Mouse (Mus musculus) liver, embryonic 15.5 days (tissue): ENCODE data around the gene Myh10. TPM values are rescaled to one million over a fixed set of nuclear protein-coding genes. Genes with fewer than 3 reads are reported as not detected.

Experiments used
- ATAC-seq: fragments of 200-750 bp; cut with Nextera tagmentation; 2 replicates; pipeline ENCODE4 v1.8.0; 2017; ENCODE audit warnings: moderate number of reproducible peaks, mild to moderate bottlenecking, moderate library complexity; ENCODE audit not compliant: insufficient read depth
- H3K27ac ChIP-seq: fragments of 300-500 bp; sonication (generic); replicated peaks from 2 replicates; pipeline ENCODE4 v1.5.1; 2015; ENCODE audit warnings: mild to moderate bottlenecking, inconsistent platforms
- H3K27me3 ChIP-seq: fragments of 300-500 bp; sonication (generic); 2 replicates; pipeline ENCODE4 v1.6.1; 2015; ENCODE audit warnings: mild to moderate bottlenecking, inconsistent platforms
- H3K36me3 ChIP-seq: fragments of 300-500 bp; sonication (generic); replicated peaks from 2 replicates; pipeline ENCODE4 v1.6.1; 2015; ENCODE audit warnings: moderate library complexity, mild to moderate bottlenecking, inconsistent platforms
- H3K4me1 ChIP-seq: fragments of 300-500 bp; sonication (generic); replicated peaks from 2 replicates; pipeline ENCODE4 v1.6.1; 2015; ENCODE audit warnings: inconsistent platforms
- H3K4me2 ChIP-seq: fragments of 300-500 bp; sonication (generic); 2 replicates; pipeline ENCODE4 v1.6.1; 2015; ENCODE audit warnings: moderate library complexity, mild to moderate bottlenecking, inconsistent platforms
- H3K4me3 ChIP-seq: fragments of 300-500 bp; sonication (generic); replicated peaks from 2 replicates; pipeline ENCODE4 v1.5.1; 2015; ENCODE audit warnings: mild to moderate bottlenecking, inconsistent platforms
- H3K9ac ChIP-seq: fragments of 300-500 bp; sonication (generic); 2 replicates; pipeline ENCODE4 v1.6.1; 2015; ENCODE audit warnings: moderate library complexity, mild to moderate bottlenecking, inconsistent platforms
- H3K9me3 ChIP-seq: fragments of 300-500 bp; sonication (generic); replicated peaks from 2 replicates; pipeline ENCODE4 v1.6.1; 2016; ENCODE audit warnings: inconsistent platforms
- WGBS: fragments of 180-500 bp; shearing (Covaris S2); methylation state at CpG from one replicate; pipeline ENCODE4 v1.1.7; 2015; ENCODE audit warnings: mixed read lengths; ENCODE audit not compliant: insufficient replicate concordance; 5-methylcytosine and 5-hydroxymethylcytosine counted together
- polyA plus RNA-seq: library from polyadenylated mRNA; unstranded; fragments of >200 nt; fragmentation: Nextera tagmentation; extraction: Ambion mirVana; gene quantifications from 2 replicates; pipeline ENCODE4 v1.2.1, GENCODE M21; 2015

Myh10 gene
- polyA plus RNA-seq, 1 experiment from 2014 or later, result 13.3 TPM

GRCm38 (mm10) chr11:68748121-68748520, 56.8 kb downstream of the Myh10 start:
- H3K27ac ChIP-seq, result no peak overlapping the region
- no peak overlapping the region for H3K4me3 ChIP-seq
- H3K9me3 ChIP-seq, result no peaks in the 10 kb centered on the region
- WGBS, result 74% methylated on average over 5 of the region's 5 CpGs
- H3K36me3 ChIP-seq, result peaks cover 23% of the 10 kb centered on the region; the same call in 1 of the 2 replicates
- H3K27me3 ChIP-seq, result no peaks in the 10 kb centered on the region
- no peak overlapping the region for H3K4me2 ChIP-seq
- H3K4me1 ChIP-seq, result no peaks in the 10 kb centered on the region
- ATAC-seq, result no peak
- H3K9ac ChIP-seq, result no peak overlapping the region

GRCm38 (mm10) chr11:68750206-68750605, 58.8 kb downstream of the Myh10 start:
- Histone ChIP-seq H3K9me3 (no peaks in the 10 kb centered on the region), H3K4me3 (no peak overlapping the region), H3K27ac (no peak overlapping the region), H3K36me3 (peaks cover 22% of the 10 kb centered on the region; the same call in 1 of the 2 replicates), H3K27me3 (no peaks in the 10 kb centered on the region), H3K9ac (no peak overlapping the region), H3K4me1 (peaks cover 5% of the 10 kb centered on the region; the same call in 1 of the 2 replicates), H3K4me2 (no peak overlapping the region)
- no peak for ATAC-seq
- WGBS, result 55% methylated on average over 2 of the region's 2 CpGs

DNA sequence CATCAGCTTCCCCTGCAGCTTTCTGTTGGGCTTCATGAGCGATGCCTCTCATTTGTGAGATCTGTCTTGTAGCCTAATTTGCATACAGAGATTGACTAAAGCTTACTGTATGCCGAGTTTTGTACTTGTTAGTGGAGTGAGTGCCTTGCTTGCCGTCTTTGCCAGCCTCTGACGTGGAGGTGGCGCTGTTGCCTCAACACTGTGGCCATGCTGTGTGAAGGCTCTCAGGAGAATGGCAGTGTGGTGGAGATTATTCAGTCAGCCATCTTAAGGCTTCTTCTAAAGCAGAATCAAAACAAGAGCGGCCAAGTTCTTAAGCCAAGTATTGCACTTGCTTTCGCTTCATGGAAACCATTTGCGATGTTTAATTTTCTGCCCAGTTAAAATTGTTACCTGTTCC, 59.6 kb downstream of the Myh10 start:
- 69% methylated on average over 8 of the region's 8 CpGs for WGBS
- Histone ChIP-seq H3K4me3 (no peak overlapping the region), H3K36me3 (0 out of 2 replicates have a peak, but pooled peaks cover 15% of the 10 kb centered on the region), H3K9ac (no peak overlapping the region), H3K27ac (no peak overlapping the region), H3K27me3 (no peaks in the 10 kb centered on the region), H3K4me2 (no peak overlapping the region), H3K4me1 (peaks cover 5% of the 10 kb centered on the region; the same call in 1 of the 2 replicates), H3K9me3 (no peaks in the 10 kb centered on the region)
- no peak for ATAC-seq

GRCm38 (mm10) chr11:68754283-68754682, 62.9 kb downstream of the Myh10 start:
- no peak overlapping the region for H3K4me2 ChIP-seq
- ATAC-seq, result no peak
- 69% methylated on average over 7 of the region's 7 CpGs for WGBS
- no peak overlapping the region for H3K9ac ChIP-seq
- no peaks in the 10 kb centered on the region for H3K9me3 ChIP-seq
- H3K4me3 ChIP-seq, result no peak overlapping the region
- 0 out of 2 replicates have a peak, but pooled peaks cover 6% of the 10 kb centered on the region for H3K36me3 ChIP-seq
- H3K27ac ChIP-seq, result no peak overlapping the region
- H3K27me3 ChIP-seq, result no peaks in the 10 kb centered on the region
- H3K4me1 ChIP-seq, result peaks cover 10% of the 10 kb centered on the region

DNA sequence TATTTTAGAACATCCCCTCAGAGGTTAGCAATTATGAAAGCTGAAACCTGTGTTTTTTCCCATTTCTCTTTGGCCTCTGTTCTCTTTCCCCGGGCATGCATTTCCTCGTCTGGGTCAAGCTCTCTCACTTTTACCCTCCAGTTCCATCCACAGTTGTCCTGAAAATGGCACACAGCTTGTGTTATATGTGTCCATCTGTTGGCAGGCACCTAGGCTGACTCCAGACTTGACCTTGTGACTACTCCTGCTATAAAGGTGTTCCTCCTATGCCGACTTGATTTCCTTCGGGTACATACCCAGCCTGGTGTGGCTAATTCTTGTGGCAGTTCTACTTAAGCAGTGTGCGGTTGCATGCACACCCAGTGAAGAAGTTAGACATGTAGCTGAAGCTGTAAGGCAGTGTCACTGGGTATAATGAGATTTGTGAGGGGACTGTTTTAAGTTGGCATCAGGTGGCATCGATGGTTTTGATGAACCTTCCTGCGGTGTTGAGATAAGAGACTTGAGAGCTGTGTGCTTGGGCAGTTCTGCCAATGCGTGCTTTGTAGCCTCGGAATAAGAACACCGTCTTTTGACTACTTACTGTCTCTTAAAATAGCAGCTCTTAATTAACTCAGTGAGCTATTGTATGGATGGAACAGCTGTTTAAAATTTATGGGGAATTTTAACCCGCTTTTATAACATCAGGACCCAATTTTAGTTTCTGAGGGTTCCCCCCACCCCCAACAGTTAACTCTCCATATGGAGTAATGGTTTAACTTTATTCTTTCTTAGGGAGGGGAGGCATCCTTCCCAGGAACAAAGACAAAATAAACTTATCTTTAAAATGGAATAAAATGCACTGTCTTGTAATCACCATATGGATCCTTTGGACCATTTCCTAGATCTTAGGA, 65.3 kb downstream of the Myh10 start:
- Histone ChIP-seq H3K4me3 (no peak overlapping the region), H3K27me3 (no peaks in the 10 kb centered on the region), H3K9me3 (no peaks in the 10 kb centered on the region), H3K4me1 (peaks cover 18% of the 10 kb centered on the region), H3K36me3 (0 out of 2 replicates have a peak, but pooled peaks cover 4% of the 10 kb centered on the region), H3K4me2 (no peak overlapping the region), H3K9ac (no peak overlapping the region), H3K27ac (no peak overlapping the region)
- peak; percentile 15; the same call in 1 of the 2 replicates for ATAC-seq
- 55% methylated on average over 11 of the region's 11 CpGs for WGBS

DNA sequence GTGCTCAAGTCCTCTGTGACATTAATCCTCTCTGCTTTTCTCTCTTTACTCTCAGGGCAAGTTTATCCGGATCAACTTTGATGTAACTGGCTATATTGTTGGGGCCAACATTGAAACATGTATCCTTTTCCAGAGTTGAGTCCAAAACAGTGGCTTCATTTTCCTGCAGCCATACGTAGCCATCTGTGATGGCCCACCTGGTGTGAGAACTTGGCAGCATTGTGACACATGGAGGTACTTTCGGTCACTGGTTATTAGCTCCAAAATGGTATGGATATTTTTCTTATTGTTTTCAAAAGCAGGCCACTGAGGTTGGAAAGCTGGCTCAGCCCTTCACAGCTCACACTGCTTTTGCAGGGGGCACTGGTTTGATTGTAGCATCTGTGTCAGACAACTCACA, 68.3 kb downstream of the Myh10 start:
- WGBS, result 87% methylated on average over 3 of the region's 3 CpGs
- H3K36me3 ChIP-seq, result peaks cover 26% of the 10 kb centered on the region
- ATAC-seq, result no peak

DNA sequence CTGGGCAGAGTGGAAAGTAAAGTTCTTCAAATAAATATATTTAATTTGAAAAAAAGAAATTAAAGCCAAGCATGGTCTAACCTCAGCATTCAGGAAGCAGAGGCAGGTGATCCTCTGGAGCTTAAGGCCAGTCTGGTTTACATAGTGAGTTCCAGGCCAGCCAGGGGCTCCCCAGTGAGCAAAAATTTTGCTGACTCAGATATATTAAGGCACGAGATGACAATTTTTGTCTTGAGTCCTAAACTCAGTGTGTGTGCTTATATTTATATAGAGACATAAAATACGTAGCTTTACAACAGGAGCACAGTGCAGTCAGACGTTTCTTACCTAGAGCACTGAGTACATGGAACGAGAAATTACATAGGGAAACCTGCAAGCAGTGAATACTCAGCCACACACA, 69.8 kb downstream of the Myh10 start:
- H3K27me3 ChIP-seq, result no peaks in the 10 kb centered on the region
- WGBS, result 67% methylated on average over 4 of the region's 4 CpGs
- no peak overlapping the region for H3K4me2 ChIP-seq
- H3K9me3 ChIP-seq, result no peaks in the 10 kb centered on the region
- no peak overlapping the region for H3K27ac ChIP-seq
- H3K9ac ChIP-seq, result no peak overlapping the region
- peaks cover 41% of the 10 kb centered on the region for H3K36me3 ChIP-seq
- peaks cover 16% of the 10 kb centered on the region for H3K4me1 ChIP-seq
- no peak for ATAC-seq
- no peak overlapping the region for H3K4me3 ChIP-seq

More for the DNA sequence above, 68.3 kb downstream of the Myh10 start:
- Histone ChIP-seq H3K4me2 (no peak overlapping the region), H3K4me3 (no peak overlapping the region), H3K4me1 (peaks cover 16% of the 10 kb centered on the region), H3K27me3 (no peaks in the 10 kb centered on the region), H3K9me3 (no peaks in the 10 kb centered on the region), H3K9ac (no peak overlapping the region), H3K27ac (no peak overlapping the region)

- 32% methylated on average over 6 of the region's 6 CpGs for WGBS
- no peak overlapping the region for H3K4me2 ChIP-seq
- H3K9ac ChIP-seq, result no peak overlapping the region
- H3K4me3 ChIP-seq, result no peak overlapping the region
- H3K27me3 ChIP-seq, result no peaks in the 10 kb centered on the region
- H3K36me3 ChIP-seq, result peaks cover 45% of the 10 kb centered on the region
- H3K4me1 ChIP-seq, result peaks cover 12% of the 10 kb centered on the region
- ATAC-seq, result no peak
- no peak overlapping the region for H3K27ac ChIP-seq
- H3K9me3 ChIP-seq, result no peaks in the 10 kb centered on the region
Measured at GRCm38 (mm10) chr11:68761664-68762063, 70.3 kb downstream of the Myh10 start.

- ATAC-seq, result no peak
- Histone ChIP-seq H3K4me3 (no peak overlapping the region), H3K4me2 (no peak overlapping the region), H3K27ac (no peak overlapping the region), H3K4me1 (peaks cover 39% of the 10 kb centered on the region), H3K9me3 (no peaks in the 10 kb centered on the region), H3K9ac (no peak overlapping the region), H3K36me3 (peaks cover 58% of the 10 kb centered on the region), H3K27me3 (no peaks in the 10 kb centered on the region)
- 73% methylated on average over 3 of the region's 3 CpGs for WGBS
Measured at GRCm38 (mm10) chr11:68764622-68765021, 73.3 kb downstream of the Myh10 start.

- peaks cover 84% of the 10 kb centered on the region for H3K36me3 ChIP-seq
Measured at GRCm38 (mm10) chr11:68767762-68768542, 76.6 kb downstream of the Myh10 start.

More at GRCm38 (mm10) chr11:68767762-68768542, 76.6 kb downstream of the Myh10 start:
- Histone ChIP-seq H3K27me3 (no peaks in the 10 kb centered on the region), H3K4me1 (peaks cover 46% of the 10 kb centered on the region), H3K9me3 (no peaks in the 10 kb centered on the region), H3K4me2 (peak overlapping the region; percentile 41), H3K9ac (no peak overlapping the region), H3K4me3 (peak overlapping the region; percentile 5), H3K27ac (peak overlapping the region; percentile 81)
- ATAC-seq, result peak; percentile 91
- WGBS, result 36% methylated on average over 10 of the region's 10 CpGs
